23 mouse cellular contexts compared by ENCODE assay signal in the genomic region with DNA sequence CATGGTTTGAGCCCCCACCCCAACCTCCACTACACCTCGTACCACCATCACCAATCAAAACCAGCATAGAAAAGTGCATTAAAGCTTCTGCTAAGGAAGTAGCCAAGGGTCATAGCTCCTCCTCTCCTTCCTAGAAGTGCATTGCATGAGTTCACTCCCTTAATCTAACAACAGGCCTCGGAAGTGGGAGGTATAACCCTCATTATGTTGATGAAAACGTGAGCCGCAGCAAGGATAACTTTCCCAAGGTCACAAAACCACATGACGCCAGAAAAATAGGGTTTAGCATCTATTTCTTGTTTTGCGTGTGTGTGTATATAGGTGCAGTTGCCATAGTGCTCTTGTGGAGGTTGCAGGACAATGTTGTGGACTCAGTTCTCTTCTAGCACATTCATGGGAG. TPM values are rescaled to one million over a fixed set of nuclear protein-coding genes. Genes with fewer than 3 reads are reported as not detected.
"Had no signal": no experiment of that assay in that cellular context is flagged by ENCODE, and none has a peak within 500 bp of the region (broad histone marks: within the 10 kb centered on the region; RNA-seq: fewer than 3 reads in every experiment).

No protein-coding gene starts in this region.

- H3K4me1 ChIP-seq: liver, embryonic 15.5 days had no signal

- H3K9ac ChIP-seq: limb, embryonic 13.5 days; liver, embryonic 12.5 days; liver, embryonic 15.5 days; lung, embryonic 15.5 days; stomach, embryonic 15.5 days had no signal

- H3K36me3 ChIP-seq: limb, embryonic 10.5 days; limb, embryonic 13.5 days; liver, embryonic 12.5 days; liver, embryonic 15.5 days; lung, embryonic 15.5 days; stomach, embryonic 15.5 days had no signal

- H3K4me3 ChIP-seq: liver, embryonic 12.5 days; liver, embryonic 15.5 days; megakaryocyte, embryonic 14.5 days; myocyte had no signal

- H3K27ac ChIP-seq: kidney, postnatal 0 days; limb, embryonic 10.5 days; limb, embryonic 13.5 days; liver, embryonic 12.5 days; liver, embryonic 15.5 days; lung, embryonic 15.5 days; stomach, embryonic 15.5 days had no signal

- ATAC-seq: liver, embryonic 12.5 days had no signal

- H3K9me3 ChIP-seq: limb, embryonic 10.5 days; limb, embryonic 13.5 days; liver, embryonic 12.5 days; liver, embryonic 15.5 days; lung, embryonic 15.5 days; megakaryocyte, embryonic 14.5 days; midbrain, embryonic 12.5 days; neural tube, embryonic 13.5 days; stomach, embryonic 15.5 days had no signal

- DNase-seq: kidney, postnatal 25 days; layer of hippocampus, adult 9-11 months; liver; lung, adult 18-20 months; lung, postnatal 10 days; lung, postnatal 36 days; retina, postnatal 1 day; right cerebral cortex, postnatal 25 days; spleen, adult 18-20 months; thymus, postnatal 25 days had no signal

- H3K4me2 ChIP-seq: liver, embryonic 15.5 days had no signal

- H3K27me3 ChIP-seq: midbrain, embryonic 12.5 days; neural tube, embryonic 13.5 days had no signal

RNA-seq across cellular contexts. Expression of gene Fez1, which starts 9.7 kb away (rescaled TPM):
- total RNA-seq: monocyte, adult 5-6 weeks; neutrophil, adult 5-6 weeks had no signal
